Mouse (Mus musculus) skeletal muscle tissue, postnatal 0 days (tissue): ENCODE data around the gene Defb46. TPM values are rescaled to one million over a fixed set of nuclear protein-coding genes. Genes with fewer than 3 reads are reported as not detected.

ENCODE experiments used
- polyA plus RNA-seq: library from polyadenylated mRNA; unstranded; fragments of >200 nt; fragmentation: Nextera tagmentation; extraction: Ambion mirVana; gene quantifications from 2 replicates; pipeline ENCODE4 v1.2.1, GENCODE M21; 2015

Defb46 gene
- not detected in 2 replicates for polyA plus RNA-seq

GRCm38 (mm10) chr8:19239616-19240015 is at the start of gene Defb46:
Defb46 (plus strand) TSS chr8:19239916.

GRCm38 (mm10) chr8:19225161-19225560 is 14.6 kb upstream of the Defb46 start, which contains the start of gene Defb6:
Defb6 (plus strand) TSS chr8:19225478.

GRCm38 (mm10) chr8:19247280-19247679 is 7.6 kb downstream of the Defb46 start, which contains the start of gene Defb5:
Defb5 (plus strand) TSS chr8:19247580.

Other genes with a start within 250 kb of the Defb46 start
- gene Defb37, start 248.9 kb upstream of the Defb46 start, polyA plus RNA-seq: not detected in 2 replicates
- gene Defb38, start 213.3 kb upstream of the Defb46 start, polyA plus RNA-seq: not detected in 2 replicates
- not detected in 2 replicates for gene Defb39, start 175.1 kb upstream of the Defb46 start, polyA plus RNA-seq
- not detected in 2 replicates for gene Defb12, start 125.1 kb upstream of the Defb46 start, polyA plus RNA-seq
- gene Defb34, start 116.2 kb upstream of the Defb46 start, polyA plus RNA-seq: not detected in 2 replicates
- gene Gm45826, start 99.1 kb upstream of the Defb46 start, polyA plus RNA-seq: not detected in 2 replicates
- gene Defb14, start 45.6 kb upstream of the Defb46 start, polyA plus RNA-seq: 1.1 TPM in 1 of 2 replicates, not detected in the other
- not detected in 2 replicates for gene Defb4, start 41.2 kb upstream of the Defb46 start, polyA plus RNA-seq
- not detected in 2 replicates for gene Defb6, start 14.4 kb upstream of the Defb46 start, polyA plus RNA-seq
- not detected in 2 replicates for gene Defb5, start 7.7 kb downstream of the Defb46 start, polyA plus RNA-seq
- gene Defb3, start 53.4 kb downstream of the Defb46 start, polyA plus RNA-seq: not detected in 2 replicates
- gene Defb8, start 207.7 kb downstream of the Defb46 start, polyA plus RNA-seq: not detected in 2 replicates